In the genomic region with DNA sequence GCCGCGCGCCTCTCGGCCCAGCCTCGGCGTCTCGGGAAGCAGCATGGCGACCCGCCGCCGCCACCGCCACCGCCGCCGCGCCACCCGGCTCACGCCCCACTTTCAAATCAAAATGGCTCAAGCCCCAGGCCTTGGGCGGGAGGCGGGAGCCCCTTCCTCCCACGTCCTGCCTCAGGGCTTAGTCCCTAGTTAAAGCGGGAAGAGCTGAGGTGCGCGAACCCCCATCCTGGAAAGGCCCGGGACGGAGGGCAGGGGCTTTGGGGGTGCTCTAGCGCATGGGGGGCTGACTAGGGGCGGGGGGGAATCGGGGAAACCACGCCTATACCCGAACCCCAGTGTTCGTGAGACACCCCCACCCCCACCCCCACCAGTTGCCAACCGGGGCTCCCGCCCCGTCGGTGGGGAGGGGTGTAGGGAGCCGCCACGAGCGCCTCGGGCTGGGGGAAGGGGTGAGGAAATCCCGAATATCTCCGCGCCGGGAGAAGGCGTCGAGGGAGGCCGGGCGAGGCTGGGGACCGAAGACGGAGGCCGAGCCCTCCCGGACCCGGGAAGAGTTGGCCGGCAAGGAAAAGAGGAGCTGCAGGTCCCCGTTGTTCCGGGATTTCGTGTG, we compare ENCODE assay signal across 8 mouse cellular contexts. TPM values are rescaled to one million over a fixed set of nuclear protein-coding genes. Genes with fewer than 3 reads are reported as not detected.
A peak's percentile ranks its signal among the peaks of the same experiment; 100 is the strongest.
DNase-seq lines count a peak whose midpoint lies in the region; ATAC-seq lines count a peak whose summit lies in the region.

No protein-coding gene starts in this region.

- H3K27me3 ChIP-seq in kidney, embryonic 15.5 days = no peaks in the 10 kb centered on the region
- H3K27me3 ChIP-seq in forebrain, embryonic 13.5 days = no peaks in the 10 kb centered on the region
- no peaks in the 10 kb centered on the region for H3K27me3 ChIP-seq in limb, embryonic 12.5 days

- H3K36me3 ChIP-seq in kidney, embryonic 15.5 days = 0 out of 2 replicates have a peak, but pooled peaks cover 3% of the 10 kb centered on the region
- no peaks in the 10 kb centered on the region for H3K36me3 ChIP-seq in forebrain, embryonic 13.5 days (ENCODE audit: poor library complexity, severe bottlenecking)
- peaks cover 5% of the 10 kb centered on the region for H3K36me3 ChIP-seq in limb, embryonic 12.5 days

- H3K9ac ChIP-seq in kidney, embryonic 15.5 days = peak overlapping the region; percentile 97
- peak overlapping the region; percentile 94 for H3K9ac ChIP-seq in forebrain, embryonic 13.5 days
- peak overlapping the region; percentile 99 for H3K9ac ChIP-seq in limb, embryonic 12.5 days (replicated peaks)

- peaks cover 49% of the 10 kb centered on the region for H3K4me1 ChIP-seq in kidney, embryonic 15.5 days
- H3K4me1 ChIP-seq in forebrain, embryonic 13.5 days = peaks cover 34% of the 10 kb centered on the region
- H3K4me1 ChIP-seq in limb, embryonic 12.5 days (replicated peaks) = peaks cover 36% of the 10 kb centered on the region

- H3K4me2 ChIP-seq in kidney, embryonic 15.5 days = peak overlapping the region; percentile 99
- H3K4me2 ChIP-seq in forebrain, embryonic 13.5 days = peak overlapping the region; percentile 83
- H3K4me2 ChIP-seq in limb, embryonic 12.5 days = peak overlapping the region; percentile 97

- no peaks in the 10 kb centered on the region for H3K9me3 ChIP-seq in kidney, embryonic 15.5 days (replicated peaks)
- no peaks in the 10 kb centered on the region for H3K9me3 ChIP-seq in forebrain, embryonic 13.5 days (replicated peaks)
- H3K9me3 ChIP-seq in limb, embryonic 12.5 days = no peaks in the 10 kb centered on the region

- under 1% methylated on average over 57 of the region's 57 CpGs for WGBS in kidney, embryonic 15.5 days
- under 1% methylated on average over 53 of the region's 57 CpGs for WGBS in forebrain, embryonic 13.5 days
- WGBS in limb, embryonic 12.5 days = under 1% methylated on average over 47 of the region's 57 CpGs

- no peak for DNase-seq in kidney, postnatal 36 days
- DNase-seq in NIH3T3 (ENCODE audit: low read depth) = peak; percentile 62
- DNase-seq in retina, postnatal 1 day = peak; percentile 74
- DNase-seq in cerebellum, postnatal 25 days = no peak
- DNase-seq in right cerebral cortex, adult 2 months (ENCODE audit: low spot score in 2 of 2) = no peak

- H3K4me3 ChIP-seq in kidney, embryonic 15.5 days (replicated peaks) = peak overlapping the region; percentile 92
- H3K4me3 ChIP-seq in forebrain, embryonic 13.5 days = peak overlapping the region; percentile 89
- H3K4me3 ChIP-seq in limb, embryonic 12.5 days (replicated peaks) = peak overlapping the region; percentile 95

- peak overlapping the region; percentile 96 for H3K27ac ChIP-seq in kidney, embryonic 15.5 days
- H3K27ac ChIP-seq in forebrain, embryonic 13.5 days = peak overlapping the region; percentile 99
- peak overlapping the region; percentile 100 for H3K27ac ChIP-seq in limb, embryonic 12.5 days

- ATAC-seq in kidney, embryonic 15.5 days (replicated peaks; ENCODE audit: low FRiP score) = peak; percentile 48; the same call in 1 of the 2 replicates
- ATAC-seq in forebrain, embryonic 13.5 days = peak; percentile 38; the same call in 1 of the 2 replicates
- no peak for ATAC-seq in limb, embryonic 12.5 days (ENCODE audit: insufficient number of reproducible peaks, insufficient read depth, low FRiP score, low TSS enrichment, low read depth)

RNA-seq across cellular contexts. Expression of gene Igf2bp1, which starts 0.8 kb away (rescaled TPM):
- polyA plus RNA-seq in kidney, embryonic 15.5 days (2015; fragmentation: Nextera tagmentation; extraction: Ambion mirVana) = 53.8 and 57.9 TPM in 2 replicates
- 53.4 and 58.0 TPM in 2 replicates for polyA plus RNA-seq in forebrain, embryonic 13.5 days (2015; fragmentation: Nextera tagmentation; extraction: Ambion mirVana)
- 110 and 122 TPM in 2 replicates for polyA plus RNA-seq in limb, embryonic 12.5 days (2016; fragmentation: Nextera tagmentation; extraction: Ambion mirVana)

RNA-seq across cellular contexts. Expression of gene Gip, which starts 19.4 kb away (rescaled TPM):
- polyA plus RNA-seq in kidney, embryonic 15.5 days (2015; fragmentation: Nextera tagmentation; extraction: Ambion mirVana) = not detected in 2 replicates
- not detected in 2 replicates for polyA plus RNA-seq in forebrain, embryonic 13.5 days (2015; fragmentation: Nextera tagmentation; extraction: Ambion mirVana)
- polyA plus RNA-seq in limb, embryonic 12.5 days (2016; fragmentation: Nextera tagmentation; extraction: Ambion mirVana) = not detected in 2 replicates

RNA-seq across cellular contexts. Expression of gene Snf8, which starts 29.8 kb away (rescaled TPM):
- polyA plus RNA-seq in kidney, embryonic 15.5 days (2015; fragmentation: Nextera tagmentation; extraction: Ambion mirVana) = 98.3 and 99.0 TPM in 2 replicates
- polyA plus RNA-seq in forebrain, embryonic 13.5 days (2015; fragmentation: Nextera tagmentation; extraction: Ambion mirVana) = 129 and 132 TPM in 2 replicates
- polyA plus RNA-seq in limb, embryonic 12.5 days (2016; fragmentation: Nextera tagmentation; extraction: Ambion mirVana) = 89.8 and 103 TPM in 2 replicates

Comparison
In these comparisons a context has a peak if more than half of its experiments do, and no peak if none do; other contexts are left out.
1. DNase-seq: peak in NIH3T3 (single experiment) and retina, postnatal 1 day (single experiment); none in kidney, postnatal 36 days (0 of 2), cerebellum, postnatal 25 days (0 of 2) and right cerebral cortex, adult 2 months (0 of 2).
2. Peak in every context shown above with its lines, with median percentiles within 50 percentile points of each other: H3K27ac ChIP-seq, H3K4me2 ChIP-seq, H3K4me3 ChIP-seq and H3K9ac ChIP-seq.